Mouse (Mus musculus) liver, postnatal 0 days (tissue): ENCODE data around the gene Ltbp2.

Experiments used
- CTCF ChIP-seq: sonication (generic); IDR thresholded peaks from 2 replicates; pipeline ENCODE4 v1.5.1; 2016; ENCODE audit warnings: antibody characterized with exemption, low read depth
- EP300 ChIP-seq: IDR thresholded peaks from 2 replicates; pipeline ENCODE4 v1.6.1; 2016; ENCODE audit warnings: antibody characterized with exemption, low read depth, mild to moderate bottlenecking

GRCm38 (mm10) chr12:84745700-84746099 is 130.6 kb downstream of the Ltbp2 start:
- no peak for TF ChIP-seq CTCF
- TF ChIP-seq EP300: no peak
